Mouse (Mus musculus): Measurements from ENCODE around the gene Akap8.

- TF ChIP-seq CTCF (IDR thresholded peaks at IDR 0.05; ENCODE audit: control insufficient read depth, insufficient read depth, low read length) (no peak), POLR2A (IDR thresholded peaks at IDR 0.05; ENCODE audit: borderline replicate concordance, control insufficient read depth, low read depth, low read length) (no peak)
Observed at GRCm38 (mm10) chr17:32322809-32323208, 1.8 kb upstream of the Akap8 start.

Measured in bone marrow, adult 2 months (tissue).